Mouse (Mus musculus) MN1 (cell line): Measurements from ENCODE around the gene Tfe3.
A peak's percentile ranks its signal among the peaks of the same experiment; 100 is the strongest.

Experiments
- DNase-seq: peaks from one replicate; pipeline ENCODE4 v3.0.0-alpha.2; 2016; ENCODE audit warnings: low spot score

Tfe3 gene

DNA sequence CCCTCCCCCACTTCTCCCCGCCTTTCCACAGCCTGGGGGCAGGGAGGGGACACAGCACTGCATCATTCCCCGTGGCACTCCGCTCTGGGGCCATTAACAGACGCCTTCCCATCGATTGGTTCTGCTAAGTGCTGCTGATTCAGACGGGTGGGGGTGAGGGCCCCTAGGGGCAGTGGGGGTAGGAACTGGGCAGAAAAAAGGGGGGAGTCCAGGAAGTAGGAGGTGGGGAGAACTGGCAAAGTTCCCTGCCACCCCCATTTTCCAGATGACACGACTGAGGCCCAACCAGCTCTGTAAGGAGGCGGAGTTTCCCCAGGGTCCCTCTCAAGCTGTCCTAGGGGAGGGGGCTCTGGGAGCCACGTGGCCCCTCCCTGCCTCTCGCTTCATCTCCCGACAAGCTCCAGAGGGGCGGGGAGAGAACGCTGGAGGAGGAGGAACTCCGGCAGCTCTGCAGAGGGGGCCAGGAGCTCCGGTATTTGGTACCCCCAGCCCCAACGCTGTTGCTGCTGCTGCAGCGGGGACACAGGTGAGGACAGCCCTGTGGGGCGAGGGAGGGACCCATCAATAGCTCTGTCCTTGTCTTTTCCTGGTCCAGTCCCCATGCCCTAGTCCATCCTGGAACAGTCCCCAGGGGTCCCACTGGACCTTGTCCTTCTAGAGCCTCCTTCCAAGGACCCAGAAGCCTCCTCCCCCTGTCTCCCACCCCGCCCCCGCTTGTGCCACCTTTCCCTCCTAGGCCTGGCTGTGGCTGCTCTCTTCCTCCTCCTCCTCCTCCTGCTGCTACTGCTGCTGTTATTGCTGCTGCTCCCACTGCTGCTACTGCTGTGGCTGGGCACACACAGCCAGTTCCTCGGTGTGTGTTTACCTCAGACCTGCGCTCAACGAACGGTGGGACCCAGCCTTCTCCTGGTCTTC lies 59.8 kb downstream of the Tfe3 start, which contains the start of gene Kcnd1:
Gene Kcnd1, plus strand, starts transcription at position 425 of the 915 bp plus-strand sequence.
- peak; percentile 36 for DNase-seq
